Mouse (Mus musculus) MEL (cell line): ENCODE measurements around the gene Prrx2.

ENCODE experiments used
- CTCF ChIP-seq, 3 experiments: IDR thresholded peaks in 2 of 3; conservative IDR thresholded peaks in 1 of 3; 2 replicates each; pipeline ENCODE4 v1.5.1; 2011 to 2012; ENCODE audit warnings: low read length in 3 of 3, low read depth in 2 of 3, mild to moderate bottlenecking in 2 of 3, improper control_type of control experiment in 1 of 3, inconsistent platforms in 1 of 3, mixed read lengths in 1 of 3, moderate library complexity in 1 of 3; ENCODE audit not compliant: control insufficient read depth in 1 of 3, insufficient read depth in 1 of 3, poor library complexity in 1 of 3, severe bottlenecking in 1 of 3
- EP300 ChIP-seq, 2 experiments: IDR thresholded peaks; 2 replicates each; pipeline ENCODE4 v1.6.1; 2011; ENCODE audit warnings: improper control_type of control experiment in 2 of 2, low read length in 2 of 2, low read depth in 1 of 2, mild to moderate bottlenecking in 1 of 2
- GATA1 ChIP-seq: IDR thresholded peaks from 2 replicates; pipeline ENCODE4 v1.6.1; 2011; ENCODE audit warnings: low read depth, low read length, improper control_type of control experiment
- HCFC1 ChIP-seq: IDR thresholded peaks from 2 replicates; pipeline ENCODE4 v1.6.1; 2012; ENCODE audit warnings: low read depth, mild to moderate bottlenecking, inconsistent platforms, low read length, improper control_type of control experiment, moderate library complexity
- JUND ChIP-seq: IDR thresholded peaks from 2 replicates; pipeline ENCODE4 v1.6.1; 2011; ENCODE audit warnings: low read depth, mild to moderate bottlenecking, improper control_type of control experiment, low read length
- MAFK ChIP-seq: IDR thresholded peaks from 2 replicates; pipeline ENCODE4 v1.6.1; 2011; ENCODE audit warnings: low read depth, mild to moderate bottlenecking, low read length, improper control_type of control experiment, borderline replicate concordance
- MAX ChIP-seq: IDR thresholded peaks from 2 replicates; pipeline ENCODE4 v1.6.1; 2011; ENCODE audit warnings: low read length, improper control_type of control experiment
- NRF1 ChIP-seq: IDR thresholded peaks from 2 replicates; pipeline ENCODE4 v1.6.1; 2014; ENCODE audit warnings: low read depth, mild to moderate bottlenecking, inconsistent platforms, low read length, improper control_type of control experiment, moderate library complexity; ENCODE audit not compliant: poor library complexity, insufficient read depth, severe bottlenecking
- POLR2A ChIP-seq, 2 experiments: IDR thresholded peaks; 2 replicates each; pipeline ENCODE4 v1.6.1; 2011 to 2012; ENCODE audit warnings: low read length in 2 of 2, mild to moderate bottlenecking in 2 of 2, control low read depth in 1 of 2, improper control_type of control experiment in 1 of 2, low read depth in 1 of 2, moderate library complexity in 1 of 2; ENCODE audit not compliant: control insufficient read depth in 1 of 2, insufficient read depth in 1 of 2, poor library complexity in 1 of 2
- POLR2AphosphoS5 ChIP-seq: IDR thresholded peaks from 2 replicates; pipeline ENCODE4 v1.6.1; 2012; ENCODE audit warnings: low read depth, borderline replicate concordance, mild to moderate bottlenecking, inconsistent platforms, low read length, moderate library complexity, mixed read lengths
- SIN3A ChIP-seq: IDR thresholded peaks from 2 replicates; pipeline ENCODE4 v1.6.1; 2012; ENCODE audit warnings: low read length, improper control_type of control experiment, inconsistent platforms
- TBP ChIP-seq: IDR thresholded peaks from 2 replicates; pipeline ENCODE4 v1.8.0; 2011; ENCODE audit warnings: low read depth, low read length, improper control_type of control experiment
- ZC3H11A ChIP-seq: IDR thresholded peaks from 2 replicates; pipeline ENCODE4 v1.6.1; 2012; ENCODE audit warnings: low read depth, mild to moderate bottlenecking, inconsistent platforms, low read length, improper control_type of control experiment

- TF ChIP-seq EP300 (IDR thresholded peaks at IDR 0.05; ENCODE audit: low read depth in 1 of 2, low read length in 2 of 2), result no peak
- TF ChIP-seq NRF1, result no peak
- TF ChIP-seq POLR2A (IDR thresholded peaks at IDR 0.05; ENCODE audit: control insufficient read depth in 1 of 2, insufficient read depth in 1 of 2, low read depth in 1 of 2, low read length in 2 of 2, poor library complexity in 1 of 2), result no peak
- TF ChIP-seq JUND, result no peak
- TF ChIP-seq ZC3H11A, result no peak
- TF ChIP-seq HCFC1, result no peak
- TF ChIP-seq MAX, result no peak
- no peak for TF ChIP-seq SIN3A
- no peak for TF ChIP-seq CTCF (IDR thresholded peaks at IDR 0.05 in 2 of 3, conservative IDR thresholded peaks at IDR 0.05 in 1 of 3; ENCODE audit: control insufficient read depth in 1 of 3, insufficient read depth in 1 of 3, low read depth in 2 of 3, low read length in 3 of 3, poor library complexity in 1 of 3, severe bottlenecking in 1 of 3)
- no peak for TF ChIP-seq MAFK
- TF ChIP-seq GATA1, result no peak
- no peak for TF ChIP-seq POLR2AphosphoS5
- TF ChIP-seq TBP, result no peak
Observed at GRCm38 (mm10) chr2:30807147-30807647, 27.6 kb upstream of the Prrx2 start.
